Mouse (Mus musculus) midbrain, postnatal 0 days (tissue): ENCODE results near the gene Abraxas2. TPM values are rescaled to one million over a fixed set of nuclear protein-coding genes. Genes with fewer than 3 reads are reported as not detected.

Experiments used
- ATAC-seq: fragments of 200-750 bp; cut with Nextera tagmentation; 2 replicates; pipeline ENCODE4 v1.8.0; 2017; ENCODE audit warnings: moderate number of reproducible peaks, mild to moderate bottlenecking, moderate TSS enrichment, moderate library complexity; ENCODE audit not compliant: low FRiP score
- DNase-seq: peaks from one replicate; pipeline ENCODE4 v3.0.0-alpha.2; 2015; ENCODE audit warnings: low spot score
- H3K27ac ChIP-seq: fragments of 300-500 bp; sonication (generic); 2 replicates; pipeline ENCODE4 v1.5.1; 2014; ENCODE audit warnings: low read depth, mild to moderate bottlenecking, low read length, mixed read lengths
- H3K27me3 ChIP-seq: fragments of 300-500 bp; sonication (generic); 2 replicates; pipeline ENCODE4 v1.6.1; 2014; ENCODE audit warnings: low read length, control low read depth, mixed read lengths; ENCODE audit not compliant: insufficient read depth
- H3K36me3 ChIP-seq: fragments of 300-500 bp; sonication (generic); 2 replicates; pipeline ENCODE4 v1.6.1; 2014; ENCODE audit warnings: low read length, control low read depth, mixed read lengths; ENCODE audit not compliant: insufficient read depth
- H3K4me1 ChIP-seq: fragments of 300-500 bp; sonication (generic); 2 replicates; pipeline ENCODE4 v1.6.1; 2014; ENCODE audit warnings: mild to moderate bottlenecking, control low read depth, antibody characterized with exemption, low read length, mixed read lengths; ENCODE audit not compliant: insufficient read depth
- H3K4me2 ChIP-seq: fragments of 300-500 bp; sonication (generic); 2 replicates; pipeline ENCODE4 v1.6.1; 2014; ENCODE audit warnings: low read depth, mild to moderate bottlenecking, low read length, mixed read lengths; ENCODE audit not compliant: poor library complexity, severe bottlenecking
- H3K4me3 ChIP-seq: fragments of 300-500 bp; sonication (generic); 2 replicates; pipeline ENCODE4 v1.5.1; 2014; ENCODE audit warnings: low read depth, mild to moderate bottlenecking, low read length, moderate library complexity
- H3K9ac ChIP-seq: fragments of 300-500 bp; sonication (generic); replicated peaks from 2 replicates; pipeline ENCODE4 v1.6.1; 2014; ENCODE audit warnings: mild to moderate bottlenecking, low read length, moderate library complexity, mixed read lengths; ENCODE audit not compliant: poor library complexity, severe bottlenecking
- H3K9me3 ChIP-seq: fragments of 300-500 bp; sonication (generic); 2 replicates; pipeline ENCODE4 v1.6.1; 2016; ENCODE audit warnings: low read length, control low read depth
- CTCF ChIP-seq: IDR thresholded peaks from 2 replicates; pipeline ENCODE4 v1.5.1; 2016; ENCODE audit warnings: antibody characterized with exemption, mild to moderate bottlenecking
- WGBS: fragments of 180-500 bp; shearing (Covaris S2); extraction: QIAGEN DNeasy Blood & Tissue Kit; methylation state at CpG from one replicate; pipeline ENCODE4 v1.1.7; 2014; 5-methylcytosine and 5-hydroxymethylcytosine counted together
- polyA plus RNA-seq: library from polyadenylated mRNA; unstranded; fragments of >200 nt; fragmentation: Nextera tagmentation; extraction: Ambion mirVana; gene quantifications from 2 replicates; pipeline ENCODE4 v1.2.1, GENCODE M21; 2015
- total RNA-seq: library from RNA; depleted of rRNA; stranded (reverse); fragments of >200 nt; gene quantifications from 2 replicates; pipeline ENCODE4 v1.2.3, GENCODE M21; 2014

The Abraxas2 gene
- total and polyA plus RNA-seq, 2 experiments from 2014 or later = 28.8 to 31.1 TPM

DNA sequence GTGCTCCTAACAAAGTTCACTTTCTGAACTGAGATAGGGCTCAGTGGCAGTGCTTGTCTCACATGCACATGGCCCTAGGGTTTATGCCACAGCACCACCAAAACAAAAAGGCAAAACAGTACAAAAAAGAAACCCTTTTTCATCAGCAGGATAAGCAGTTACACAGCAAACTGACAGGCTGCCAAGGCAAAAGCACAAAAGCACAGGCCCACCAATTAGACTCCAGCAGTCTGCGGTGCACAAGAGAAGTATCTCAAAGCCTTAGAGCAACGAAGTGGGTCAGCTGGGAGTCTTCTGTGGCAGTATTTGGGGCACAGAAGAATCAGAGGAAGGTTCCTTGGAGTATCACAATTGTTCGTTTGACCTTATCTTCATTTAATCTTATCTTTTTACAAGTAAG lies 38.3 kb upstream of the Abraxas2 start:
- 69% methylated on average over 3 of the region's 3 CpGs for WGBS
- Histone ChIP-seq H3K27ac (no peak overlapping the region), H3K4me1 (no peaks in the 10 kb centered on the region), H3K36me3 (peaks cover 3% of the 10 kb centered on the region), H3K4me3 (no peak overlapping the region), H3K27me3 (no peaks in the 10 kb centered on the region), H3K9me3 (no peaks in the 10 kb centered on the region), H3K4me2 (no peak overlapping the region), H3K9ac (no peak overlapping the region)
- no peak for TF ChIP-seq CTCF
- ATAC-seq (no peak), DNase-seq (no peak)

DNA sequence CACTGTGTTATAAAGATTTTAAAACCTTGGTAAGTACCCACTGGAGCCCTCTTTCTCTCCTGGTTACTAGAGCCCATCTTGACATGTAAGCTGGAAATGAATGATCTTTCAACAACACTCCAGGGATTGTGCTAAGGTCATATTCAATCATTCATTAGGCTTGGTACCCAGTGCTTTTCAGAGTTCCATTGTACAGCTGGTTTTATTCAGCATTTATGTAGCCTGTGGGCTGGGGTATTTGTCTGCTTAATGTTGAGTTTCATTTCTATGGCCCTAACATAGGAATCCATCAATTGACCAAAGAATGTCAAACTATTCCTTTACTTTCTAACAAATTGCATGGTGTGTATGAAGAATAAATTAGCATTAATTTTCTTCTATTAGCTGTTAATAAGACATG lies 35.2 kb upstream of the Abraxas2 start:
- no peaks in the 10 kb centered on the region for H3K9me3 ChIP-seq
- H3K9ac ChIP-seq = no peak overlapping the region
- no peak overlapping the region for H3K4me3 ChIP-seq
- H3K27ac ChIP-seq = no peak overlapping the region
- no peaks in the 10 kb centered on the region for H3K4me1 ChIP-seq
- ATAC-seq (no peak), DNase-seq (no peak)
- H3K4me2 ChIP-seq = no peak overlapping the region
- no peak for TF ChIP-seq CTCF
- no peaks in the 10 kb centered on the region for H3K27me3 ChIP-seq
- peaks cover 18% of the 10 kb centered on the region for H3K36me3 ChIP-seq

DNA sequence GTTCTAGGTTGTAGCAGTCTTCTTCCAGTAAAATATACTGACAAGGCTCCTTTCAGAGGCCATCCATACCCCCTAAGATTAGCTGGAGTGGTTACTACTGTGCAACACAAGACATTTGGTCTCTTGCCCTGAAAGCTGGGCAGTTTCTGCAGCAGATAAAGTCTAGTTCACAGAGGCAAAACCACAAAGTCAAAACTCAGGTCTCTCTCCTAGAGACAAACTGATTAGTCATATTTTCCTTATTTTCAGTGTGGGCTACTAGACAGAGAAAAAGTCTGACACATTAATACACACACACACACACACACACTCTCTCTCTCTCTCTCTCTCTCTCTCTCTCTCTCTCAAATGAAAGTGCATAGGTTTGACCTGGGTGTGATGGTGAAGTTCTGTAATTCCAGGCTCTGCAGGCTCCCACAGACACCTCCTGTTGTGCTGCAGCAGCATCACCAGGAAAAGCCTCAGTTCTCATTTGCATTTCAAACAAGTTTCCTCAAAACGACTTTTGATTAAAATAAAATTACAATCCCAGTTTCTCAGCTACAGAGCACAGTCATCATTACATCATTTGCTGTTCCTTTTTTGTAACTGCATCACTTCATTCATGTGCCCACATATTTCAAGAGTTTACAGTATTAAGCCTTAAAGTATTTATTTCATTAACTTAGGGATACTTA lies 34.5 kb upstream of the Abraxas2 start:
- no peak for DNase-seq

DNA sequence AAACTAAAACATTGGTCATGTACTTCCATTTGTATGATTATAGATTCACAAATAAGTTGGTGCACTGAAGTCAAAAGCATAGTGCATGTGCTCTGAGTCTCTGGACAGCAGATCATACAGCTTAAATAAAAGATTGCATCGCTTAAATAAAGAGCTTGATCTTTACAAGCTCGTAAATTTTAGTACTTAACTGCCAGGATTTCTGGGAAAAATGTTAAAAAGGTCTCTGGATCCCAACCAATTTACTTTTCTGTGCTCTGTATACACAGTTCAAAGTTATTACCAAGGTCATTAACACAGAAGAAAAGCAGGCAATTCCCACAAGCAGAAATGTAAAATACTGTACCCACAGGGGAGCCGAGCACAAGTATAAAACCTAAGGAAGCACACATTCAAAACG lies 28.1 kb upstream of the Abraxas2 start:
- no peak overlapping the region for H3K4me3 ChIP-seq
- WGBS = 69% methylated on average over 4 of the region's 4 CpGs

More for the DNA sequence above, 34.5 kb upstream of the Abraxas2 start:
- H3K9me3 ChIP-seq = no peaks in the 10 kb centered on the region
- no peak overlapping the region for H3K4me3 ChIP-seq
- H3K9ac ChIP-seq = no peak overlapping the region
- no peaks in the 10 kb centered on the region for H3K27me3 ChIP-seq
- peaks cover 18% of the 10 kb centered on the region for H3K36me3 ChIP-seq
- no peak overlapping the region for H3K4me2 ChIP-seq
- no peak for TF ChIP-seq CTCF
- whole genome bisulfite sequencing = 29% methylated on average over 1 of the region's 1 CpGs
- ATAC-seq = no peak
- no peaks in the 10 kb centered on the region for H3K4me1 ChIP-seq
- H3K27ac ChIP-seq = no peak overlapping the region

DNA sequence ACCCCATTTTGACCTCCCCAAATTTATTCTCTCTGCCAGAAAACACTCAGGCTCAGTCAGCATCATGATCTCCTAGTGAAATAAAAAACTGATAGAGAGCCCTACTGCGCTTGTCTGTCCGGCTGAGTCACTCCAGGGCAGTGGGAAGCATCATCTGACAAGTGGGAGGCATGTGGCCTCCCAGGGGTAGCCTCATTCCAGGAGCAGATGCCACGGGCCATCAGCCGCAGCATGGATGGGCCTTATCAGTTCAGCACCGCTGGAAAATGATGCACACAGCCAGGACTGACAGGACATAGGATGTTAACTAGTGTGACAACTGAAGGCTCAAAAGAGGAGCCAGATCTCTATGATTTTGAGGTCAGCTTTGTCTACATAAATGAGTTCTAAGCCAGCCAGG lies 17.7 kb upstream of the Abraxas2 start:
- no peak for ATAC-seq
- Histone ChIP-seq H3K4me2 (no peak overlapping the region), H3K4me3 (no peak overlapping the region), H3K9me3 (no peaks in the 10 kb centered on the region), H3K27ac (no peak overlapping the region), H3K4me1 (no peaks in the 10 kb centered on the region), H3K27me3 (no peaks in the 10 kb centered on the region), H3K9ac (no peak overlapping the region), H3K36me3 (peaks cover 11% of the 10 kb centered on the region; the same call in 1 of the 2 replicates)
- 85% methylated on average over 5 of the region's 5 CpGs for WGBS
- no peak for DNase-seq
- TF ChIP-seq CTCF = no peak

More for the DNA sequence above, 28.1 kb upstream of the Abraxas2 start:
- no peak for TF ChIP-seq CTCF
- no peak for ATAC-seq
- no peaks in the 10 kb centered on the region for H3K4me1 ChIP-seq
- peaks cover 17% of the 10 kb centered on the region; the same call in 1 of the 2 replicates for H3K36me3 ChIP-seq
- no peak overlapping the region for H3K4me2 ChIP-seq
- no peak overlapping the region for H3K9ac ChIP-seq
- no peaks in the 10 kb centered on the region for H3K27me3 ChIP-seq
- no peaks in the 10 kb centered on the region for H3K9me3 ChIP-seq
- no peak overlapping the region for H3K27ac ChIP-seq
- no peak for DNase-seq

DNA sequence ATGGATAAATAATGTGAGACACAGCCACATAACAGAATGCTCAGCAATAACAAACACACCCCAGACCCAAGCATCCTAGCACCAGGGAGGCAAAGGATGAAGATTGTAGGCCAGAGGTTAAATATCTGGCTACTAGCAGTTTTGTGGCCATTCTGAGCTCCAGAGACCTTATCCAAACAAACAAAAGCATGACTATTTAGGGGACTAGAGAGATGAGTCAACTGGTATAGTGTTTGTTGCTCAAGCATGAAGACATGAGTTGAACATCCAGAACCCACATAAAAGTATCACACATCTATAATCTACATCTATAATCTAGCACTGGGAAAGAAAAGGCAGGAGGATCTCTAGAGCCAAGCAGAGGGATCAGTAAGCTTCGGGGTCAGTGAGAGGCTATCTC lies 16.6 kb upstream of the Abraxas2 start:
- Histone ChIP-seq H3K9me3 (no peaks in the 10 kb centered on the region), H3K4me1 (no peaks in the 10 kb centered on the region), H3K27ac (no peak overlapping the region), H3K4me2 (no peak overlapping the region), H3K36me3 (peaks cover 8% of the 10 kb centered on the region; the same call in 1 of the 2 replicates), H3K4me3 (no peak overlapping the region), H3K9ac (no peak overlapping the region), H3K27me3 (no peaks in the 10 kb centered on the region)
- TF ChIP-seq CTCF = no peak
- WGBS = 97% methylated on average over 1 of the region's 1 CpGs
- DNase-seq (no peak), ATAC-seq (no peak)
